Mouse (Mus musculus): ENCODE results near the gene Rorc. TPM values are rescaled to one million over a fixed set of nuclear protein-coding genes. Genes with fewer than 3 reads are reported as not detected.

The Rorc gene
- total RNA-seq, 1 experiment = not detected

- Histone ChIP-seq H3K36me3 (ENCODE audit: control insufficient read depth, insufficient read depth, low read length, poor library complexity, severe bottlenecking) (no peaks in the 10 kb centered on the region), H3K4me1 (ENCODE audit: control insufficient read depth in 2 of 2, insufficient read depth in 2 of 2, low read length in 2 of 2, poor library complexity in 1 of 2) (peaks cover 0 to 19% of the 10 kb centered on the region in 2 experiments), H3K9ac (ENCODE audit: insufficient read depth, low read depth, low read length, poor library complexity, severe bottlenecking) (no peak overlapping the region), H3K4me3 (ENCODE audit: insufficient read depth in 1 of 2, low read depth in 1 of 2, low read length in 2 of 2, poor library complexity in 1 of 2, severe bottlenecking in 1 of 2) (no peak overlapping the region), H3K9me3 (ENCODE audit: control insufficient read depth, insufficient read depth, low read depth, low read length) (no peaks in the 10 kb centered on the region), H3K27ac (ENCODE audit: insufficient read depth, low read depth, low read length, poor library complexity, severe bottlenecking) (no peak overlapping the region)
- DNase-seq (ENCODE audit: low read depth, low spot score) = no peak
- in situ Hi-C loops (cut with MboI; ENCODE audit: low sequenced_read_pairs in 2 of 2, unreplicated experiment in 2 of 2) = no loop called here
- TF ChIP-seq ZNF384 (IDR thresholded peaks at IDR 0.05; ENCODE audit: low read depth, low read length) = no peak
- no peak for TF ChIP-seq CHD2 (IDR thresholded peaks at IDR 0.05; ENCODE audit: low read depth, low read length)
- no peak for TF ChIP-seq HCFC1 (IDR thresholded peaks at IDR 0.05; ENCODE audit: borderline replicate concordance, insufficient read depth, low read length)
- TF ChIP-seq MAFK (IDR thresholded peaks at IDR 0.05; ENCODE audit: insufficient read depth, low read depth, low read length) = no peak
- TF ChIP-seq ZC3H11A (IDR thresholded peaks at IDR 0.05; ENCODE audit: borderline replicate concordance, low read depth, low read length) = no peak
Measured at GRCm38 (mm10) chr3:94375861-94376260, 3.3 kb downstream of the Rorc start.

- TF ChIP-seq MAFK (IDR thresholded peaks at IDR 0.05; ENCODE audit: insufficient read depth, low read depth, low read length) (no peak), ZC3H11A (IDR thresholded peaks at IDR 0.05; ENCODE audit: borderline replicate concordance, low read depth, low read length) (no peak)
- H3K4me3 ChIP-seq (ENCODE audit: insufficient read depth in 1 of 2, low read depth in 1 of 2, low read length in 2 of 2, poor library complexity in 1 of 2, severe bottlenecking in 1 of 2) = no peak overlapping the region
- in situ Hi-C loops (cut with MboI; ENCODE audit: low sequenced_read_pairs in 2 of 2, unreplicated experiment in 2 of 2) = no loop called here
- no peak for DNase-seq (ENCODE audit: low read depth, low spot score)
- H3K4me1 ChIP-seq (ENCODE audit: control insufficient read depth in 2 of 2, insufficient read depth in 2 of 2, low read length in 2 of 2, poor library complexity in 1 of 2) = peaks cover 0 to 16% of the 10 kb centered on the region in 2 experiments
- H3K27ac ChIP-seq (ENCODE audit: insufficient read depth, low read depth, low read length, poor library complexity, severe bottlenecking) = no peak overlapping the region
- H3K36me3 ChIP-seq (ENCODE audit: control insufficient read depth, insufficient read depth, low read length, poor library complexity, severe bottlenecking) = no peaks in the 10 kb centered on the region
- no peaks in the 10 kb centered on the region for H3K9me3 ChIP-seq (ENCODE audit: control insufficient read depth, insufficient read depth, low read depth, low read length)
- no peak overlapping the region for H3K9ac ChIP-seq (ENCODE audit: insufficient read depth, low read depth, low read length, poor library complexity, severe bottlenecking)
Measured at GRCm38 (mm10) chr3:94377028-94377923, 4.7 kb downstream of the Rorc start.

- no peak overlapping the region for H3K9ac ChIP-seq (ENCODE audit: insufficient read depth, low read depth, low read length, poor library complexity, severe bottlenecking)
- in situ Hi-C loops (cut with MboI; ENCODE audit: low sequenced_read_pairs in 2 of 2, unreplicated experiment in 2 of 2) = no loop called here
- DNase-seq (ENCODE audit: low read depth, low spot score) = no peak
- no peaks in the 10 kb centered on the region for H3K9me3 ChIP-seq (ENCODE audit: control insufficient read depth, insufficient read depth, low read depth, low read length)
- no peak overlapping the region for H3K4me3 ChIP-seq (ENCODE audit: insufficient read depth in 1 of 2, low read depth in 1 of 2, low read length in 2 of 2, poor library complexity in 1 of 2, severe bottlenecking in 1 of 2)
- H3K4me1 ChIP-seq (ENCODE audit: control insufficient read depth in 2 of 2, insufficient read depth in 2 of 2, low read length in 2 of 2, poor library complexity in 1 of 2) = peaks cover 0 to 11% of the 10 kb centered on the region in 2 experiments
- H3K36me3 ChIP-seq (ENCODE audit: control insufficient read depth, insufficient read depth, low read length, poor library complexity, severe bottlenecking) = no peaks in the 10 kb centered on the region
- H3K27ac ChIP-seq (ENCODE audit: insufficient read depth, low read depth, low read length, poor library complexity, severe bottlenecking) = no peak overlapping the region
- no peak for TF ChIP-seq ZNF384 (IDR thresholded peaks at IDR 0.05; ENCODE audit: low read depth, low read length)
- TF ChIP-seq CHD2 (IDR thresholded peaks at IDR 0.05; ENCODE audit: low read depth, low read length) = no peak
- no peak for TF ChIP-seq ZC3H11A (IDR thresholded peaks at IDR 0.05; ENCODE audit: borderline replicate concordance, low read depth, low read length)
- TF ChIP-seq MAFK (IDR thresholded peaks at IDR 0.05; ENCODE audit: insufficient read depth, low read depth, low read length) = no peak
- no peak for TF ChIP-seq HCFC1 (IDR thresholded peaks at IDR 0.05; ENCODE audit: borderline replicate concordance, insufficient read depth, low read length)
Measured at GRCm38 (mm10) chr3:94379831-94380510, 7.4 kb downstream of the Rorc start.

GRCm38 (mm10) chr3:94382308-94382707, 9.7 kb downstream of the Rorc start:
- DNase-seq (ENCODE audit: low read depth, low spot score) = no peak
- Histone ChIP-seq H3K9ac (ENCODE audit: insufficient read depth, low read depth, low read length, poor library complexity, severe bottlenecking) (no peak overlapping the region), H3K4me3 (ENCODE audit: insufficient read depth in 1 of 2, low read depth in 1 of 2, low read length in 2 of 2, poor library complexity in 1 of 2, severe bottlenecking in 1 of 2) (no peak overlapping the region), H3K27ac (ENCODE audit: insufficient read depth, low read depth, low read length, poor library complexity, severe bottlenecking) (no peak overlapping the region), H3K4me1 (ENCODE audit: control insufficient read depth in 2 of 2, insufficient read depth in 2 of 2, low read length in 2 of 2, poor library complexity in 1 of 2) (peaks cover 0 to 6% of the 10 kb centered on the region in 2 experiments; a peak in 3 of 4 replicates), H3K9me3 (ENCODE audit: control insufficient read depth, insufficient read depth, low read depth, low read length) (no peaks in the 10 kb centered on the region), H3K36me3 (ENCODE audit: control insufficient read depth, insufficient read depth, low read length, poor library complexity, severe bottlenecking) (no peaks in the 10 kb centered on the region)
- no peak for TF ChIP-seq ZC3H11A (IDR thresholded peaks at IDR 0.05; ENCODE audit: borderline replicate concordance, low read depth, low read length)
- TF ChIP-seq MAFK (IDR thresholded peaks at IDR 0.05; ENCODE audit: insufficient read depth, low read depth, low read length) = no peak
- no peak for TF ChIP-seq HCFC1 (IDR thresholded peaks at IDR 0.05; ENCODE audit: borderline replicate concordance, insufficient read depth, low read length)
- TF ChIP-seq CHD2 (IDR thresholded peaks at IDR 0.05; ENCODE audit: low read depth, low read length) = no peak
- TF ChIP-seq ZNF384 (IDR thresholded peaks at IDR 0.05; ENCODE audit: low read depth, low read length) = no peak
- in situ Hi-C loops (cut with MboI; ENCODE audit: low sequenced_read_pairs in 2 of 2, unreplicated experiment in 2 of 2) = no loop called here
